Mouse (Mus musculus) bone marrow macrophage, adult 2 months (primary cell): ENCODE measurements around the gene Il1f10.

Experiments used
- CTCF ChIP-seq: IDR thresholded peaks from 2 replicates; pipeline ENCODE4 v1.5.1; 2012; ENCODE audit warnings: low read depth, mild to moderate bottlenecking, low read length, moderate library complexity
- POLR2A ChIP-seq: IDR thresholded peaks from 2 replicates; pipeline ENCODE4 v1.6.1; 2012; ENCODE audit warnings: mild to moderate bottlenecking, low read depth, low read length, borderline replicate concordance

GRCm38 (mm10) chr2:24316919-24317318, 25.9 kb downstream of the Il1f10 start:
- TF ChIP-seq CTCF (no peak), POLR2A (no peak)
